Mouse (Mus musculus) stomach, embryonic 15.5 days (tissue): ENCODE data around the gene Map7d2. TPM values are rescaled to one million over a fixed set of nuclear protein-coding genes. Genes with fewer than 3 reads are reported as not detected.
"Not testable (repeated sequence)": the region's sequence is repeated elsewhere in the genome, so short reads cannot be mapped to it uniquely, and the experiment has no call there.

Source experiments
- ATAC-seq: fragments of 200-750 bp; cut with Nextera tagmentation; 2 replicates; pipeline ENCODE4 v1.8.0; 2017; ENCODE audit warnings: low read depth, moderate number of reproducible peaks, moderate TSS enrichment; ENCODE audit not compliant: insufficient read depth, low FRiP score
- H3K27ac ChIP-seq: fragments of 300-500 bp; sonication (generic); 2 replicates; pipeline ENCODE4 v1.5.1; 2015; ENCODE audit warnings: mild to moderate bottlenecking, inconsistent platforms
- H3K27me3 ChIP-seq: fragments of 300-500 bp; sonication (generic); replicated peaks from 2 replicates; pipeline ENCODE4 v1.6.1; 2015; ENCODE audit warnings: inconsistent platforms
- H3K36me3 ChIP-seq: fragments of 300-500 bp; sonication (generic); 2 replicates; pipeline ENCODE4 v1.6.1; 2015; ENCODE audit warnings: inconsistent platforms
- H3K4me1 ChIP-seq: fragments of 300-500 bp; sonication (generic); 2 replicates; pipeline ENCODE4 v1.6.1; 2015; ENCODE audit warnings: inconsistent platforms
- H3K4me2 ChIP-seq: fragments of 300-500 bp; sonication (generic); 2 replicates; pipeline ENCODE4 v1.6.1; 2015; ENCODE audit warnings: mild to moderate bottlenecking, inconsistent platforms
- H3K4me3 ChIP-seq: fragments of 300-500 bp; sonication (generic); replicated peaks from 2 replicates; pipeline ENCODE4 v1.5.1; 2015; ENCODE audit warnings: inconsistent platforms
- H3K9ac ChIP-seq: fragments of 300-500 bp; sonication (generic); 2 replicates; pipeline ENCODE4 v1.6.1; 2015; ENCODE audit warnings: inconsistent platforms
- H3K9me3 ChIP-seq: fragments of 300-500 bp; sonication (generic); 2 replicates; pipeline ENCODE4 v1.6.1; 2016; ENCODE audit warnings: inconsistent platforms
- WGBS: fragments of 180-500 bp; shearing (Covaris S2); methylation state at CpG from one replicate; pipeline ENCODE4 v1.1.7; 2015; 5-methylcytosine and 5-hydroxymethylcytosine counted together
- polyA plus RNA-seq: library from polyadenylated mRNA; unstranded; fragments of >200 nt; fragmentation: Nextera tagmentation; extraction: Ambion mirVana; gene quantifications from 2 replicates; pipeline ENCODE4 v1.2.1, GENCODE M21; 2015

Gene Map7d2
- 1.8 and 2.0 TPM in 2 replicates for polyA plus RNA-seq

DNA sequence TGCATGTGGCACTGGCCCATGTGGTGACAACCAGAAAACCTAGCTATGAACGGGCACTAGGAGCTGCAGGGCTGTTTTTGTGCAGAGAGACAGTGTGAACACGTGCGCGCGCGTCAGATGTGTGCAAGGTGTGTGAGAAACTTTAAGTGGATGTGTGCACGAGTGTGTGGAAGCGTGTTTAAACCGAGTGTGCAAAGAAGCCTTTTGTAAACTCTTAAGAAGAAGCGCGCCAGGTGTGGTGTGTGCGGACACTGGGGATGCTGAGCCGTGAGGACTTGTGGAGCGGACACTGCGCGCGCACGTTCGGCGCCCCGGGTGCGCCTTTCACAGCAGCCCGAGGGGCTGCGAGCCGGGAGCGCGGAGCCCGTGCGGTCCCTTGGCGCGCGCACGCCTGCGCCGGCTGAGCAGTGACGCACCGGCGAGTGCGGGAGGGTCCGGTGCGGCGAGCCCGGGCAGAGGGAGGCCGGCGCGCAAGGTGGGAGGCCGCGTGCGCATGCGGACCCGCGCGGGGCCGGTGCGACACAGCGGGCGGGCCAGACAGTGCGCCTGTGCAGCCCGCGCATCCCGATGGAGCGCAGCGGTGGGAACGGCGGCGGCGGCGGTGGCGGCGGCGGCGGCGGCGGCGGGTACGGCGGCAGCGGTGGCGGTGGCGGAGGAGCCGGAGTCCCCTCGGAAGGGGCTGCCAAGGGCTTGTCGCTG, at the start of gene Map7d2:
TSS of gene Map7d2 (plus strand) at position 443 of the 699 bp plus-strand sequence.
- no peak within 1 kb of the TSS for H3K27ac ChIP-seq
- 27% methylated on average over 37 of the region's 83 CpGs for WGBS
- H3K4me2 ChIP-seq: peak within 1 kb of the TSS; percentile 96
- ATAC-seq: peak; percentile 60; the same call in 1 of the 2 replicates
- H3K9ac ChIP-seq: no peak within 1 kb of the TSS
- H3K4me1 ChIP-seq: no peaks in the 10 kb centered on the region
- peak within 1 kb of the TSS; percentile 50 for H3K4me3 ChIP-seq
- peaks cover 27% of the 10 kb centered on the region for H3K27me3 ChIP-seq
- no peaks in the 10 kb centered on the region for H3K9me3 ChIP-seq
- H3K36me3 ChIP-seq: no peaks in the 10 kb centered on the region

- WGBS: 15% methylated on average over 52 of the region's 76 CpGs
- no peaks in the 10 kb centered on the region for H3K9me3 ChIP-seq
- ATAC-seq: peak; percentile 99
Observed at GRCm38 (mm10) chrX:159371831-159372752, 42.3 kb upstream of the Map7d2 start, which contains the start of gene Eif1ax. Gene Eif1ax, plus strand, starts transcription at chrX:159372178.

GRCm38 (mm10) chrX:159372753-159373144, 41.6 kb upstream of the Map7d2 start:
- Histone ChIP-seq H3K9me3 (no peaks in the 10 kb centered on the region), H3K9ac (peak overlapping the region; percentile 54; the same call in 1 of the 2 replicates), H3K36me3 (no peaks in the 10 kb centered on the region), H3K4me3 (peak overlapping the region; percentile 55), H3K4me2 (peak overlapping the region; percentile 43), H3K27ac (peak overlapping the region; percentile 72), H3K27me3 (no peaks in the 10 kb centered on the region), H3K4me1 (no peaks in the 10 kb centered on the region)
- 15% methylated on average over 9 of the region's 9 CpGs for WGBS
- no peak for ATAC-seq

More at GRCm38 (mm10) chrX:159371831-159372752, 42.3 kb upstream of the Map7d2 start, which contains the start of gene Eif1ax:
- H3K9ac ChIP-seq: peak within 1 kb of the TSS; percentile 54
- no peaks in the 10 kb centered on the region for H3K4me1 ChIP-seq
- H3K27ac ChIP-seq: peak within 1 kb of the TSS; percentile 72
- no peaks in the 10 kb centered on the region for H3K27me3 ChIP-seq
- H3K36me3 ChIP-seq: no peaks in the 10 kb centered on the region
- peak within 1 kb of the TSS; percentile 48 for H3K4me2 ChIP-seq
- H3K4me3 ChIP-seq: peak within 1 kb of the TSS; percentile 55

- no peak overlapping the region for H3K27ac ChIP-seq
- H3K9ac ChIP-seq: no peak overlapping the region
- H3K4me3 ChIP-seq: no peak overlapping the region
- H3K27me3 ChIP-seq: no peaks in the 10 kb centered on the region
- no peaks in the 10 kb centered on the region for H3K4me1 ChIP-seq
- no peak for ATAC-seq
- no peaks in the 10 kb centered on the region for H3K9me3 ChIP-seq
- H3K4me2 ChIP-seq: no peak overlapping the region
- H3K36me3 ChIP-seq: no peaks in the 10 kb centered on the region
- 75% methylated on average over 9 of the region's 9 CpGs for WGBS
Observed at GRCm38 (mm10) chrX:159387105-159387504, 27.3 kb upstream of the Map7d2 start.

- Histone ChIP-seq H3K9me3 (no peaks in the 10 kb centered on the region), H3K36me3 (no peaks in the 10 kb centered on the region), H3K4me1 (no peaks in the 10 kb centered on the region), H3K4me3 (no peak overlapping the region), H3K4me2 (no peak overlapping the region), H3K27me3 (no peaks in the 10 kb centered on the region), H3K27ac (no peak overlapping the region), H3K9ac (no peak overlapping the region)
- no peak for ATAC-seq
Observed at GRCm38 (mm10) chrX:159388953-159389352, 25.4 kb upstream of the Map7d2 start.

GRCm38 (mm10) chrX:159390347-159390962, 23.9 kb upstream of the Map7d2 start:
- WGBS: 77% methylated on average over 6 of the region's 6 CpGs
- ATAC-seq: no peak
- Histone ChIP-seq H3K9ac (no peak overlapping the region), H3K4me3 (no peak overlapping the region), H3K36me3 (no peaks in the 10 kb centered on the region), H3K27ac (no peak overlapping the region), H3K4me1 (no peaks in the 10 kb centered on the region), H3K27me3 (no peaks in the 10 kb centered on the region), H3K4me2 (no peak overlapping the region), H3K9me3 (no peaks in the 10 kb centered on the region)

DNA sequence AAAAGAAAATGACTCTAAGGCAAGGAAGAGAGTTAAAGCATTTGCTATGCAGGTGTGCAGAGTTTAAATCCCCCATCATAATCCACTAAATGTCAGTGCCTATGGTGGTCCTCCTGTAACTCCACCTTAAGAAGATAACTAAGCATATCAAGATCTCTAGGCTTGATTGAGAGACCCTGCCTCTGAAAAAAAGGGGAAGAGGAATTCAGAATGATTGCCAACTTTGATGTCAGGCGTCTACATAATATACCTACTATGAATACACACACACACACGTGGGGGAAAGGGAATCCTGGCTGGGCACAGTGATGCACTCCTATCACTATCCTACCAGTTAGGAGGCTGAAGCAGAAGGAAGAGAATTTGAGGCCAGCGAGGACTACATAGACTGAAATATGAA, 23.1 kb upstream of the Map7d2 start:
- H3K4me3 ChIP-seq: no peak overlapping the region
- H3K27me3 ChIP-seq: no peaks in the 10 kb centered on the region
- H3K36me3 ChIP-seq: no peaks in the 10 kb centered on the region
- H3K27ac ChIP-seq: no peak overlapping the region
- H3K9me3 ChIP-seq: no peaks in the 10 kb centered on the region
- no peak overlapping the region for H3K9ac ChIP-seq
- ATAC-seq: no peak
- no peak overlapping the region for H3K4me2 ChIP-seq
- WGBS: 68% methylated on average over 3 of the region's 3 CpGs
- H3K4me1 ChIP-seq: no peaks in the 10 kb centered on the region

DNA sequence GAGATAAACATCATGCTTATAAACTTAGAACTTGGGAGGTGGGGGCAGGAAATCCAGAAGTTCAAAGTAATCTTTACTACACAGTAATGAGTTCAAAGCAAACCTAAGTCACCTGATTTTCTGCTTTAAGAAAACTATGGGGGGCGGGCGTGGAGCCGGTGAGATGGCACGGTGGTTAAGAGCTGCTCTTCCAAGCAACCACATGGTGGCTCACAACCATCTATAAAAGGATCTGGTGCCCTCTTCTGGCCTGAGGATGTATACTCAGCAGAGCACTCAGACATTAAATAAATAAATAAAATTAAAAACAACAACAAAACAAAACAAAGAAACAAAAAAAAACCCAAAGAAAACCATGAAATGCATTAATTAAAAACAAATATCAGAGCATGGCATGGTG, 5.1 kb upstream of the Map7d2 start:
- H3K36me3 ChIP-seq: no peaks in the 10 kb centered on the region
- H3K4me2 ChIP-seq: no peak overlapping the region
- 41% methylated on average over 4 of the region's 4 CpGs for WGBS
- no peak overlapping the region for H3K4me3 ChIP-seq
- ATAC-seq: no peak
- H3K9me3 ChIP-seq: no peaks in the 10 kb centered on the region
- no peaks in the 10 kb centered on the region for H3K4me1 ChIP-seq
- H3K9ac ChIP-seq: no peak overlapping the region
- H3K27ac ChIP-seq: no peak overlapping the region
- H3K27me3 ChIP-seq: peaks cover 4% of the 10 kb centered on the region

DNA sequence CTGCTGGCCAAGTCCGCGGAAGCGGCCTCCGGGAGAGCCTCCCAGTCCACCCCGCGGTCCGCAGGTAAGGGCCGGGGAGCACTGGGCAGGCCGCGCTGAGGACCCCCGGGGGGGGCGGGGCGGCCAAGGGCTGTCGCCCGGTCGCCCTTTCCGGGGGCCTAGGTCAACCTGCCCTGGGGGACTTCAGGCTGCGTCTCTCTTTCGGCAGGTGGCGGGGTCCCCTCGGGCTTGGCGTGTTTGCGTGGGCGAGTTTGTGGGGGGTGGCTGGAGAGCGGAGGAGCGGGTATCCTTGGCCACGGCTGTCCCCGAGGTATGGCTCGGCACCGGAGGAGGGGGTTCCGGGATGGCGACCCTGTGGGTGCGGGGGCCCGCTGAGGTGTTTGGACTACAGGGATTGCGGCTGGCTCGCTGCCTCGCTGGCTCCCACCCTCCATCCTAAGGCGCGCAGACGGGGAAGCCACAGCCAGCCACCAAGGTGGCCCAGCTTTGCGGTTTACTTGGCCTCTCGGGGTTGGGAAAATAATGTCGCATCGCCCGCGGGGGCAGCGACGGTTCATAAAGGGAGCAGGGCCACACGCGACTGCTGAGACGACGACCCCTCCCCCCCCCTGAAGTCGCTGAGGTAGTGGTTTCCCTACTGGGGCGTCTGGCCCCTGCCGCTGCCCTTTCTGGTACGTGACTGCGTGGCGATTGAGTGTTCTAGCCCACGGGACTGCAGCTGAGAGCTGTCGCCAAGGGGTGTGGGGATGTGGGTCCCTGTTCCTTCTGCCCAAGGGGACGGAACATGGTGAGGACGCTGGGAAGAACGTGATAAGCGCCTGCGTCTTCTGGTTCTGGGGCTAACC, 679 bp downstream of the Map7d2 start:
- Histone ChIP-seq H3K4me3 (peak overlapping the region; percentile 50), H3K4me2 (peak overlapping the region; percentile 96), H3K27me3 (peaks cover 27% of the 10 kb centered on the region), H3K36me3 (no peaks in the 10 kb centered on the region), H3K9me3 (no peaks in the 10 kb centered on the region), H3K9ac (no peak overlapping the region), H3K27ac (no peak overlapping the region), H3K4me1 (no peaks in the 10 kb centered on the region)
- whole genome bisulfite sequencing: 22% methylated on average over 49 of the region's 65 CpGs
- ATAC-seq: no peak

DNA sequence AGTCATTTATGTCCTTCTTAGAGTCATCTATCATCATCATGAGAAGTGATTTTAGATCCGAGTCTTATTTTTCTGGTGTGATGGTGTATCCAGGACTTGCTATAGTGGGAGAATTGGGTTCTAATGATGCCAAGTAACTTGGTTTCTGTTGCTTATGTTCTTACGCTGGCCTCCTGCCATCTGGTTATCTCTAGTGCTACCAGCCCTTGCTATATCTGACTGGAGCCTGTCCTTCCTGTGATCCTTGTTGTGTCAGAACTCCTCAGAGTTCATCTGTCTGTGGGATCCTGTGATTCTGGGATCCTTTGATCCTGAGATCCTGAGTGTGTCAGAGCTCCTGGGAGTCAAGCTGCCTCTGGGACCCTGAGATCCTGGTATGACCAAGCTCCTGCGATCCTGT, 16.1 kb downstream of the Map7d2 start:
- not testable (repeated sequence) for ATAC-seq, H3K4me2 ChIP-seq, H3K36me3 ChIP-seq, H3K9me3 ChIP-seq, H3K27ac ChIP-seq, H3K27me3 ChIP-seq, H3K4me3 ChIP-seq, H3K9ac ChIP-seq, H3K4me1 ChIP-seq
- 90% methylated on average over 3 of the region's 3 CpGs for WGBS

DNA sequence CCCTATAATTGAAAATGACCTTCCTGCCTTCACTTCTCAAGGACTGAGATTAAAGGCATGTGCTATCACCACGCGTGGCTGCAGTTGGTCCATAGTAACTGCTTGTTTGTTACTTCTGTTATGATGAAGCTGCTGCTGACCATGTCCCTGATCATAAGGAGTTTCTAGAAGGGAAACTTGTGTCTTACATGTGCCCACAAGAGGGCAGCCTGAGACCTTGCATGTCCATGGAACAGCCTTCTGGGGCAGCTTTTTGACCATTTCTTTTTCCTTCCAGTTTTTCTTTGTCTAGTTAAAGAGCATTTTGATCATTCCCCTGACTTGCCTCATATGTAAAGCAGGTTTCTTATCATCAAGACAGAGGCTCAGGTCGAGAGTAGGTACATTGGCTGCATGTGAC, 27.8 kb downstream of the Map7d2 start:
- WGBS: 45% methylated on average over 3 of the region's 3 CpGs
- H3K36me3 ChIP-seq: no peaks in the 10 kb centered on the region
- H3K4me3 ChIP-seq: no peak overlapping the region
- H3K4me1 ChIP-seq: no peaks in the 10 kb centered on the region
- no peaks in the 10 kb centered on the region for H3K27me3 ChIP-seq
- H3K9me3 ChIP-seq: no peaks in the 10 kb centered on the region
- no peak overlapping the region for H3K27ac ChIP-seq
- no peak for ATAC-seq
- H3K9ac ChIP-seq: no peak overlapping the region
- no peak overlapping the region for H3K4me2 ChIP-seq
